10 mouse cellular contexts compared by ENCODE assay signal in the genomic region with DNA sequence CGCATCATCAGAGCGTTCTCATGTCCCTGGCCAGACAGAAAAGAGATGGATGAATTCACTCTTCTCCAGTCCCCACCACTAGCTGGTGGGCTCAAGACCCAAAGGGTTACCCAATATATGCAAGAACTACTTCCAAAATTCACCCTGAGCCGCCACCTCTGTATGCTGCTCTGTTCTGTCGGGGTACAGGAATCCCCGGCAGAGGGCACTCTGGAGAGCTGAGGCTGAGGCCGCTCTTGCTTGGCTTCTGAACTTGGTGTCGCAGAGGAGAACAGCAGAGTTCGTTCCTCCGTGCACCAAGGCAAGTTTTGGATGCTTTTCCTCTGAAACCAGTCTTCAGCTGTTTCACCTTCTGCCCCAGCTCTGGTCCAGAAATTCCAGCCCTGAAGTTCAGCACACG.
DNase-seq lines count a peak whose midpoint lies in the region; ATAC-seq and TF ChIP-seq lines count a peak whose summit lies in the region.
"Had no signal": no experiment of that assay in that cellular context is flagged by ENCODE, and none has a peak within 500 bp of the region (broad histone marks: within the 10 kb centered on the region; RNA-seq: fewer than 3 reads in every experiment).

No protein-coding gene starts in this region.

- ATAC-seq in forebrain, postnatal 0 days, result no peak
- ATAC-seq in forebrain, embryonic 12.5 days (ENCODE audit: low FRiP score), result no peak

- no peak for TF ChIP-seq POLR2A in cortical plate, adult 2 months (IDR thresholded peaks at IDR 0.05; ENCODE audit: extremely low read depth, insufficient read depth, low read length)

- H3K36me3 ChIP-seq in forebrain, postnatal 0 days (ENCODE audit: insufficient read depth), result no peaks in the 10 kb centered on the region
- no peaks in the 10 kb centered on the region for H3K36me3 ChIP-seq in forebrain, embryonic 12.5 days (replicated peaks)
- no peaks in the 10 kb centered on the region for H3K36me3 ChIP-seq in midbrain, embryonic 10.5 days
- H3K36me3 ChIP-seq: neural tube, embryonic 13.5 days had no signal

- H3K4me2 ChIP-seq in forebrain, postnatal 0 days (ENCODE audit: low read depth), result no peak overlapping the region
- no peak overlapping the region for H3K4me2 ChIP-seq in forebrain, embryonic 12.5 days
- H3K4me2 ChIP-seq: neural tube, embryonic 13.5 days had no signal

- H3K4me1 ChIP-seq in forebrain, postnatal 0 days (ENCODE audit: insufficient read depth), result no peaks in the 10 kb centered on the region
- peaks cover 10% of the 10 kb centered on the region for H3K4me1 ChIP-seq in forebrain, embryonic 12.5 days
- H3K4me1 ChIP-seq in cortical plate, adult 2 months (ENCODE audit: control insufficient read depth, insufficient read depth, low read length), result no peaks in the 10 kb centered on the region
- H3K4me1 ChIP-seq in midbrain, embryonic 10.5 days, result peaks cover 23% of the 10 kb centered on the region

- TF ChIP-seq CTCF in forebrain, postnatal 0 days (IDR thresholded peaks at IDR 0.05; ENCODE audit: low read depth), result peak; percentile 35
- peak; percentile 15; the same call in 1 of the 2 replicates for TF ChIP-seq CTCF in cortical plate, adult 2 months (IDR thresholded peaks at IDR 0.05; ENCODE audit: extremely low read depth, insufficient read depth, low read length)

- H3K27me3 ChIP-seq in forebrain, postnatal 0 days (ENCODE audit: insufficient read depth, low read length), result no peaks in the 10 kb centered on the region
- H3K27me3 ChIP-seq in forebrain, embryonic 12.5 days, result peaks cover 18% of the 10 kb centered on the region
- H3K27me3 ChIP-seq in midbrain, embryonic 10.5 days (ENCODE audit: low read depth, poor library complexity, severe bottlenecking), result no peaks in the 10 kb centered on the region
- H3K27me3 ChIP-seq: neural tube, embryonic 13.5 days had no signal

- no peak for DNase-seq in forebrain, postnatal 0 days
- peak; percentile 54 for DNase-seq in ovary, postnatal 36 days (ENCODE audit: low spot score)
- no peak for DNase-seq in ovary, postnatal 10 days (ENCODE audit: low spot score)
- DNase-seq in lung, postnatal 36 days, result peak; percentile 74
- DNase-seq in thymus, postnatal 4 days, result peak; percentile 86
- no peak for DNase-seq in midbrain, embryonic 10.5 days (ENCODE audit: low spot score)

- H3K9me3 ChIP-seq in forebrain, postnatal 0 days (ENCODE audit: low read length), result no peaks in the 10 kb centered on the region
- no peaks in the 10 kb centered on the region for H3K9me3 ChIP-seq in forebrain, embryonic 12.5 days
- peaks cover 6% of the 10 kb centered on the region; the same call in 1 of the 2 replicates for H3K9me3 ChIP-seq in midbrain, embryonic 10.5 days (replicated peaks)
- H3K9me3 ChIP-seq: neural tube, embryonic 13.5 days had no signal

- 58% methylated on average over 10 of the region's 10 CpGs for WGBS in forebrain, postnatal 0 days
- WGBS in forebrain, embryonic 12.5 days, result 58% methylated on average over 10 of the region's 10 CpGs
- 63% methylated on average over 10 of the region's 10 CpGs for WGBS in midbrain, embryonic 10.5 days

- no peak overlapping the region for H3K4me3 ChIP-seq in forebrain, postnatal 0 days (ENCODE audit: low read depth, low read length)
- H3K4me3 ChIP-seq in forebrain, embryonic 12.5 days (replicated peaks), result no peak overlapping the region
- H3K4me3 ChIP-seq in cortical plate, adult 2 months (ENCODE audit: insufficient read depth, low read length), result no peak overlapping the region
- H3K4me3 ChIP-seq in midbrain, embryonic 10.5 days, result no peak overlapping the region
- H3K4me3 ChIP-seq: erythroblast, embryonic 14.5 days; neural tube, embryonic 13.5 days had no signal

- H3K9ac ChIP-seq in forebrain, postnatal 0 days, result no peak overlapping the region
- no peak overlapping the region for H3K9ac ChIP-seq in forebrain, embryonic 12.5 days
- H3K9ac ChIP-seq: neural tube, embryonic 13.5 days had no signal

- no peak overlapping the region for H3K27ac ChIP-seq in forebrain, postnatal 0 days (ENCODE audit: low read depth, low read length)
- no peak overlapping the region for H3K27ac ChIP-seq in forebrain, embryonic 12.5 days
- H3K27ac ChIP-seq in cortical plate, adult 2 months (ENCODE audit: insufficient read depth, low read length), result no peak overlapping the region
- no peak overlapping the region for H3K27ac ChIP-seq in midbrain, embryonic 10.5 days (replicated peaks)
- H3K27ac ChIP-seq: neural tube, embryonic 13.5 days had no signal

Comparison
In these comparisons a context has a peak if more than half of its experiments do, and no peak if none do; other contexts are left out.
1. DNase-seq: peak in ovary, postnatal 36 days (single experiment), lung, postnatal 36 days (single experiment) and thymus, postnatal 4 days (single experiment); none in forebrain, postnatal 0 days (single experiment), ovary, postnatal 10 days (single experiment) and midbrain, embryonic 10.5 days (single experiment).